Mouse (Mus musculus): ENCODE results near the gene Slc25a39.

DNA sequence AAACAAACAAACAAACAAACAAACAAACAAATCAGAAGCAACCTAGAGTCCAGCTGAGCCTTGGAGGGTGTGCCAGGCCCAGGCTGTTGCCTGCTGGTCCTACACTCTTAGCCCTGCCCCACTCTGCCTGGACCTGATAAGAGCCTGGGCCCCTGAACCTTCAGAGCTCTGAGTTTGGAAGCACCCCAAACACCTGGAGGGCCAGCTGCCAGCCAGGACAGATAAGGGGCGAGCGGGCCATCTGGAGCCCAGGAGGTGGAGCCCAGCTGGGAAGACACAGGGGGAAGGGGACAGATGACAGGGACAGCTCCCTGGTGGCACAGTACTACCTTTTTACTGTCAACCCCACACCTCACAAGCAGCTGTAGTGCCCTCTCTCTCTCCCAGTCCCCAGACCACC is 44.1 kb downstream of the Slc25a39 start:
- no peak for TF ChIP-seq ELF1 (IDR thresholded peaks at IDR 0.05; ENCODE audit: low read depth, low read length)
- no peak for TF ChIP-seq CTCF (conservative IDR thresholded peaks at IDR 0.05 in 1 of 2, IDR thresholded peaks at IDR 0.05 in 1 of 2; ENCODE audit: low read depth in 2 of 2, low read length in 2 of 2)
- TF ChIP-seq EP300 (IDR thresholded peaks at IDR 0.05; ENCODE audit: low read length), result no peak
- no peak for TF ChIP-seq POLR2A (IDR thresholded peaks at IDR 0.05; ENCODE audit: low read depth, low read length)
- no peak for TF ChIP-seq PAX5 (IDR thresholded peaks at IDR 0.05; ENCODE audit: low read length)
- no peak for TF ChIP-seq MAX (IDR thresholded peaks at IDR 0.05; ENCODE audit: low read length)

Data from CH12.LX (cell line).